Mouse (Mus musculus): Measurements from ENCODE around the gene Polr3b. TPM values are rescaled to one million over a fixed set of nuclear protein-coding genes. Genes with fewer than 3 reads are reported as not detected.
A peak's percentile ranks its signal among the peaks of the same experiment; 100 is the strongest.

The Polr3b gene
- polyA plus RNA-seq, 1 experiment = 13.5 TPM

DNA sequence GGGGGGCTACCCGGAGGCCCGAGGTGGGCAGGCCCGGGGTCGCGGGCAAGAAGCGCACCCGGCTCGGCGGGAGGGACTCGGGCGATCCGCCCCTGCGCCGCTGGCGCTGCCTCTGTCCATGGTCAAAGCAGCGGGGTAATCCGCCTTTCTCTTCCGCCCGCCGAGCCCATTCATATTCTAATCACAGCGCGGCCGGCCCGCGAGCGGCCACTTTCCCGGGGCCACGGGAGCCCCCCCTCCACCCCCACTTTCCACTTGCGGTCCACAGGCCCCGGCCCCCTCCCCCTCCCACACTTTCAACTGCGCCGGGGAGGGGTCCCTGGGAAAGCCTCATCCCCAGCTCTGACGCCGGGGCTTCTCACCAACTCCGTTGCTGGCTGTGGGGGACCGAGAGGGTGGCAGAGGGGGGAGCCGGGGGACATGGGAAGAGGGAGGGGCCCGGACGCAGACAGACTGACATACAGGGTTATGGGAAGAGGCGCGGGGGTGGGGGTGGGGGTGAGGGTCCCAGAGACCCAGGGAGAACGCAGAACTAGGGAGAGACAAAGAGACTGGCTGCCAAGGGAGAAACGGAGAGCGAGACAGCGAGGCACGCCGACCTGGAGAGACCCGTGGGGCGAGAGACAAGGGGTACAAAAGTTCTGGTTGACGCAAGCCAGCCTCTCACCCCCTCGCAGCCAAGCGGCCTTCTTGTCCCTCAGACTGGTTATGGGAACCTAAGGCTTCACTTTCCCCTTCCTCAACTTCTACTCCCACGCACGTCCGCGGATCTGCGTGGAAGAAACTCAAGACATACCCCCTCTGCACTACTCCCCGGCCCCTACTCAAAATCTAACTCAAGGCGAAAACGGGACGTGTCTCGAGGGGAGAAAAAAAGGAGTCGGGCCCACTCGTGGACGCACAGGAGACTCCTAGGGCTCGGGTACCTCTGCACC, 133.0 kb downstream of the Polr3b start:
- no peak for TF ChIP-seq CTCF (IDR thresholded peaks at IDR 0.05; ENCODE audit: borderline replicate concordance, extremely low read depth, insufficient read depth, insufficient read length)
- no peak for TF ChIP-seq POLR2A (IDR thresholded peaks at IDR 0.05; ENCODE audit: borderline replicate concordance, extremely low read depth, insufficient read depth, insufficient read length, poor library complexity, severe bottlenecking)
- peak; percentile 90 for DNase-seq (ENCODE audit: low read depth)

GRCm38 (mm10) chr10:84755786-84756203, 133.7 kb downstream of the Polr3b start, which contains the start of gene Rfx4:
Rfx4 (plus strand) TSS chr10:84756062.
- no peak for TF ChIP-seq CTCF (IDR thresholded peaks at IDR 0.05; ENCODE audit: borderline replicate concordance, extremely low read depth, insufficient read depth, insufficient read length)
- TF ChIP-seq POLR2A (IDR thresholded peaks at IDR 0.05; ENCODE audit: borderline replicate concordance, extremely low read depth, insufficient read depth, insufficient read length, poor library complexity, severe bottlenecking) = peak; percentile 24; the same call in 1 of the 2 replicates

DNA sequence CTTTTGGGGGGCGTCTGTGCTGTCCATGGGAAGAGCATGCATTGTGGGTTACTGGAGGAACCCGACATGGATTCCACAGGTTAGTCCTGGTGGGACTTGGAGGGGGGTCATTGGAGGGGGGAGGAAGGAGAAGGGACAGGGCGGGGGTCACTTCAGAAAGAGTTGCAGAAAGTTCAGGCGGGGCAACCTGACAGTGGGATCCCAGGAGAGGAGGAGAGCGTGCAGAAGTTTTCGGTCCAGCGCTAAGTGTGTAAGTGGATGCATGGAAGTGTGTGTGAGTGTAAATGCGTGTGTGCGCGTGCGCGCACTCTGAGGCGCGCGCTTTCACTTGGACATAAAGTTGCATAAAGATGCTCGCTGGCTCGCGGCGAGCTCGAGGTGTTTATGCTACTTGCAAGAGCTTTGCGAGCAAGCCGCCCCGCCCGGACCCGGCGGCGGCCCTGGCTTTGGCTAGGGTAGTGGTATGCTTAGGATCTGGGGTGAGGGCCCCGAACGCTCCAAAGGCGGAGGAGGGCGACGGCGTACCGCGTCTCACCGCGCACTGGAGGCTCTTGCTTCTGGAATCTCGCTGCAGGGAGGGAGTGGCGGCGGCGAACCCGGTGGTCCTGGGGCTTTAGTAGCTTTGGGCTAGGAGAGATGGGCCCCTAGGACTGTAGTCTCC, 134.5 kb downstream of the Polr3b start:
- DNase-seq (ENCODE audit: low read depth) = peak; percentile 85
- TF ChIP-seq CTCF (IDR thresholded peaks at IDR 0.05; ENCODE audit: borderline replicate concordance, extremely low read depth, insufficient read depth, insufficient read length) (no peak), POLR2A (IDR thresholded peaks at IDR 0.05; ENCODE audit: borderline replicate concordance, extremely low read depth, insufficient read depth, insufficient read length, poor library complexity, severe bottlenecking) (no peak)

More at GRCm38 (mm10) chr10:84755786-84756203, 133.7 kb downstream of the Polr3b start, which contains the start of gene Rfx4:
- DNase-seq (ENCODE audit: low read depth) = peak; percentile 95

- DNase-seq (ENCODE audit: low read depth) = peak; percentile 63
- TF ChIP-seq CTCF (IDR thresholded peaks at IDR 0.05; ENCODE audit: borderline replicate concordance, extremely low read depth, insufficient read depth, insufficient read length) (no peak), POLR2A (IDR thresholded peaks at IDR 0.05; ENCODE audit: borderline replicate concordance, extremely low read depth, insufficient read depth, insufficient read length, poor library complexity, severe bottlenecking) (no peak)
These were observed 135.5 kb downstream of the Polr3b start for GRCm38 (mm10) chr10:84757426-84758199.

GRCm38 (mm10) chr10:84758200-84758468, 136.0 kb downstream of the Polr3b start:
- DNase-seq (ENCODE audit: low read depth) = no peak
- TF ChIP-seq POLR2A (IDR thresholded peaks at IDR 0.05; ENCODE audit: borderline replicate concordance, extremely low read depth, insufficient read depth, insufficient read length, poor library complexity, severe bottlenecking) (no peak), CTCF (IDR thresholded peaks at IDR 0.05; ENCODE audit: borderline replicate concordance, extremely low read depth, insufficient read depth, insufficient read length) (no peak)

- TF ChIP-seq POLR2A (IDR thresholded peaks at IDR 0.05; ENCODE audit: borderline replicate concordance, extremely low read depth, insufficient read depth, insufficient read length, poor library complexity, severe bottlenecking) (no peak), CTCF (IDR thresholded peaks at IDR 0.05; ENCODE audit: borderline replicate concordance, extremely low read depth, insufficient read depth, insufficient read length) (no peak)
- DNase-seq (ENCODE audit: low read depth) = peak; percentile 66
These were observed 136.7 kb downstream of the Polr3b start for GRCm38 (mm10) chr10:84758483-84759431.

DNA sequence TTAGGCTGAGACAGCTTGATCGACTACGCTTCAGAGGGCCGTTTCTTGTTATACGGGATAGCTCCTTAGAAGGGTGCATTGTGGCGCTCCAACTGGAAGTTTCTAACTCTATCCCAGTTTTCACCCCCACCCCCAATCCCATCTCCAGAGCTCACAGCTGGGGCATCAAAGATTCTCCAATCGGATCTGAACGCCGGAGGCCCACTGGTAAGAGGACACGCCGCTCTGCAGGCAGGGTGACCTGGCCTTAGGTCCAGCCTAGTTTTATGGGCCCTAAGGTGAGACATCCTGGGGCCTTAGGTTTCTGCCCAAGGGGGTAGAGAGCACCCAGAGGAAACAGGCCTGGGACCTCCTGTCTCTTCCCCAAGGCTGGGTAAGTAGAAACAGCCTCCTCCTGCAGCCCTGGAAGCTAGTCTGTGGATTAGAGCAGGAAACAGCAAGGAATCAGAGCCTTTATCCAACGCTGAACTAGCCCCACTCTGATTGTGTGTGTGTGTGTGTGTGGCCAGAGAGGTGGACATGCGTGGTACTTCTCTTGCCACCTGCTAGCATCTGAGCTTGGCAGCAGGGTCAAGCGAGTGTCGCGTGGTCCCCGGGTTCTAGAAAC, 137.5 kb downstream of the Polr3b start:
- no peak for TF ChIP-seq CTCF (IDR thresholded peaks at IDR 0.05; ENCODE audit: borderline replicate concordance, extremely low read depth, insufficient read depth, insufficient read length)
- no peak for TF ChIP-seq POLR2A (IDR thresholded peaks at IDR 0.05; ENCODE audit: borderline replicate concordance, extremely low read depth, insufficient read depth, insufficient read length, poor library complexity, severe bottlenecking)
- DNase-seq (ENCODE audit: low read depth) = peak; percentile 42

- TF ChIP-seq CTCF (IDR thresholded peaks at IDR 0.05; ENCODE audit: borderline replicate concordance, extremely low read depth, insufficient read depth, insufficient read length) = no peak
- no peak for TF ChIP-seq POLR2A (IDR thresholded peaks at IDR 0.05; ENCODE audit: borderline replicate concordance, extremely low read depth, insufficient read depth, insufficient read length, poor library complexity, severe bottlenecking)
- DNase-seq (ENCODE audit: low read depth) = peak; percentile 84
These were observed 138.3 kb downstream of the Polr3b start for GRCm38 (mm10) chr10:84760118-84761111.

- TF ChIP-seq POLR2A (IDR thresholded peaks at IDR 0.05; ENCODE audit: borderline replicate concordance, extremely low read depth, insufficient read depth, insufficient read length, poor library complexity, severe bottlenecking) (no peak), CTCF (IDR thresholded peaks at IDR 0.05; ENCODE audit: borderline replicate concordance, extremely low read depth, insufficient read depth, insufficient read length) (no peak)
These were observed 146.7 kb downstream of the Polr3b start for GRCm38 (mm10) chr10:84768766-84769165.

More at GRCm38 (mm10) chr10:84768766-84769165, 146.7 kb downstream of the Polr3b start:
- no peak for DNase-seq (ENCODE audit: low read depth)

Measured in brain, embryonic 14.5 days (tissue).